ENCODE assay signal across 27 mouse cellular contexts in the genomic region with DNA sequence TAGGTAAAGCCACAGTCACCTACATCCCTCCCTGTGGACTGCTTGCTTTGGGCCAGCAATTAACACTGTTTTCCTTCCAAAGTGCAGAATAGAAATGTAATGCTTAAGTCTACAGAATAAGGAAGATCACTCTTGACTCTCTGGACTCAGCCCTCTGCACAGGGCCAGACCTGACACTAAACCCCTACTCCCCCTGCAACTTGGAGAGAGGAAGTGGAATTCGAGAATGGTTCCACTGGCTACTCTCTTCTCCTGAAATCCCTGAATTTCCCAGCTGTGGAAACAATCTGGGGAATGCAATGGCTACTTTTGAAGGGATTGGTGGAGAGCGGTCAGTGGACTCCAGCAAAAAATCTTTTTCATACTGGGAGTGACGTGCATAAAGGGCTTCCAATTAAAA.
"Had no signal": no experiment of that assay in that cellular context is flagged by ENCODE, and none has a peak within 500 bp of the region (broad histone marks: within the 10 kb centered on the region; RNA-seq: fewer than 3 reads in every experiment).

No protein-coding gene starts in this region.

- DNase-seq: gastrocnemius, adult 2 months; gastrocnemius, postnatal 10 days; gastrocnemius, postnatal 25 days; heart, adult 18-20 months; heart, postnatal 10 days; heart, postnatal 4 days; kidney, adult 9 months; kidney, postnatal 25 days; kidney, postnatal 4 days; liver; liver, embryonic 13.5 days; liver, postnatal 0 days had no signal

- H3K4me2 ChIP-seq: heart, embryonic 12.5 days; hindbrain, embryonic 12.5 days; hindbrain, embryonic 14.5 days; intestine, embryonic 15.5 days; limb, embryonic 12.5 days; liver, embryonic 11.5 days; liver, embryonic 13.5 days; liver, embryonic 15.5 days had no signal

- H3K4me3 ChIP-seq: gastrocnemius, adult 2 months; heart, embryonic 10.5 days; heart, embryonic 12.5 days; hindbrain, embryonic 10.5 days; hindbrain, embryonic 12.5 days; intestine, embryonic 15.5 days; layer of hippocampus, adult 2 months; left cerebral cortex, adult 2 months; limb, embryonic 10.5 days; limb, embryonic 12.5 days; liver, embryonic 13.5 days; liver, embryonic 15.5 days had no signal

- H3K4me1 ChIP-seq: heart, embryonic 12.5 days; intestine, embryonic 15.5 days had no signal

- H3K9ac ChIP-seq: heart, embryonic 12.5 days; hindbrain, embryonic 12.5 days; hindbrain, embryonic 14.5 days; intestine, embryonic 15.5 days; limb, embryonic 12.5 days; liver, embryonic 13.5 days; liver, embryonic 15.5 days; liver, postnatal 0 days had no signal

- ATAC-seq: hindbrain, embryonic 16.5 days; inflammation-experienced regulatory T-cells, adult 6 months; intestine, embryonic 15.5 days; intestine, postnatal 0 days; liver, postnatal 0 days had no signal

- H3K27me3 ChIP-seq: heart, embryonic 12.5 days; hindbrain, embryonic 12.5 days; intestine, embryonic 15.5 days had no signal

- H3K27ac ChIP-seq: gastrocnemius, adult 2 months; heart, embryonic 10.5 days; hindbrain, embryonic 10.5 days; hindbrain, embryonic 12.5 days; hindbrain, embryonic 14.5 days; intestine, embryonic 15.5 days; layer of hippocampus, adult 2 months; left cerebral cortex, adult 2 months; limb, embryonic 10.5 days; limb, embryonic 12.5 days; liver, embryonic 13.5 days; liver, embryonic 15.5 days had no signal

- H3K36me3 ChIP-seq: heart, embryonic 12.5 days; hindbrain, embryonic 12.5 days; intestine, embryonic 15.5 days; limb, embryonic 10.5 days; limb, embryonic 12.5 days had no signal

- H3K9me3 ChIP-seq: heart, embryonic 10.5 days; heart, embryonic 12.5 days; hindbrain, embryonic 12.5 days; intestine, embryonic 15.5 days; limb, embryonic 10.5 days; limb, embryonic 12.5 days; liver, embryonic 13.5 days; liver, embryonic 15.5 days had no signal
